Mouse (Mus musculus): ENCODE measurements around the gene Ndufv2. TPM values are rescaled to one million over a fixed set of nuclear protein-coding genes. Genes with fewer than 3 reads are reported as not detected.
"Not testable (repeated sequence)": the region's sequence is repeated elsewhere in the genome, so short reads cannot be mapped to it uniquely, and the experiment has no call there.

Gene Ndufv2
- polyA plus RNA-seq, 1 experiment from 2014 or later: 432 TPM

DNA sequence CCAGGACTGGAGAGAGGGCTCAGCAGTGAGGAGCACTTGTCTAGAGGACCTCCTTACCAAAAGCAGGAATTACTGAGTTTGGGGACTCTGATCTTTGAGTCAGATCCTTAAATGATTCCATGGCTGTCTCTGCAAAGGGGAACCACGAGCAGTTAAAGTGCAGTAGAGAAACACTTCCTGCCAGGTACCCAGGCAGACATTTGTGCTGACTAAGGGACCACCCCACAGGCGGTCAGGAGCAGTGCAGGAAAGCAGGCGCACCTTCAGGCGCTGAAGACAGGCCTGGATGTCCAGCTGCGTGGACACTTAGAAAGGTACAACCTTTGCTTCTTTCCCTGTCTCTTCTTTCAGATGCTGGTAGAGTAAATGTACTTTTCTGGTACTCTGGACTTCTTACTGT, 53.2 kb downstream of the Ndufv2 start:
- Histone ChIP-seq H3K27me3 (replicated peaks) (no peaks in the 10 kb centered on the region), H3K9ac (replicated peaks) (no peak overlapping the region), H3K4me3 (replicated peaks) (no peak overlapping the region), H3K4me1 (no peaks in the 10 kb centered on the region), H3K4me2 (no peak overlapping the region), H3K9me3 (replicated peaks) (no peaks in the 10 kb centered on the region), H3K27ac (replicated peaks) (no peak overlapping the region), H3K36me3 (peaks cover 35% of the 10 kb centered on the region)
- ATAC-seq (ENCODE audit: low FRiP score): no peak
- WGBS: 81% methylated on average over 5 of the region's 5 CpGs

- not testable (repeated sequence) for H3K9ac ChIP-seq (replicated peaks); H3K4me3 ChIP-seq (replicated peaks); H3K9me3 ChIP-seq (replicated peaks); ATAC-seq (ENCODE audit: low FRiP score); H3K4me1 ChIP-seq; H3K27me3 ChIP-seq (replicated peaks); H3K4me2 ChIP-seq; H3K27ac ChIP-seq (replicated peaks)
- 90% methylated on average over 4 of the region's 4 CpGs for WGBS
- H3K36me3 ChIP-seq: peaks cover 42% of the 10 kb centered on the region
Measured at GRCm38 (mm10) chr17:66043679-66044078, 57.7 kb downstream of the Ndufv2 start.

DNA sequence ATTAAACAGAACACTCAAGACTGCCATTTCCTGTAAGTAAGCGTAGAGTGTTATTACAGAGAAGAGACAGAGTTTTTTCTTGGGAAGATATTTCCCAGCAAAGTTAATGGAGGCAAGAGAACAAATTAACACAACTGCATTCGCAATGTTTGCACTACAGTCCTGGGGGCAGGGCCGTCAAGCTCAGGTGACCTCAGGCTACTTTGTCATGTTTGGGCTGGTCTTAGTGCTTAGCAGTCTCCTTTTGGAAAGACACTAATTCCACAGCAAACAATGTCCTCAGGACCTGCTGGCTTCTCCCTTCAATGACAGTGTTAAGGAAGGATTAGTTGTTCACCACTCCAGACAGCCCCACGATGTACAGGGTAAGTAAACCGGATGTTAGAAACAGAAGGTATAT, 60.3 kb downstream of the Ndufv2 start:
- Histone ChIP-seq H3K9ac (replicated peaks) (no peak overlapping the region), H3K4me1 (no peaks in the 10 kb centered on the region), H3K36me3 (peaks cover 30% of the 10 kb centered on the region), H3K9me3 (replicated peaks) (no peaks in the 10 kb centered on the region), H3K27ac (replicated peaks) (no peak overlapping the region), H3K4me3 (replicated peaks) (no peak overlapping the region), H3K4me2 (no peak overlapping the region), H3K27me3 (replicated peaks) (no peaks in the 10 kb centered on the region)
- no peak for ATAC-seq (ENCODE audit: low FRiP score)
- 91% methylated on average over 5 of the region's 5 CpGs for WGBS

DNA sequence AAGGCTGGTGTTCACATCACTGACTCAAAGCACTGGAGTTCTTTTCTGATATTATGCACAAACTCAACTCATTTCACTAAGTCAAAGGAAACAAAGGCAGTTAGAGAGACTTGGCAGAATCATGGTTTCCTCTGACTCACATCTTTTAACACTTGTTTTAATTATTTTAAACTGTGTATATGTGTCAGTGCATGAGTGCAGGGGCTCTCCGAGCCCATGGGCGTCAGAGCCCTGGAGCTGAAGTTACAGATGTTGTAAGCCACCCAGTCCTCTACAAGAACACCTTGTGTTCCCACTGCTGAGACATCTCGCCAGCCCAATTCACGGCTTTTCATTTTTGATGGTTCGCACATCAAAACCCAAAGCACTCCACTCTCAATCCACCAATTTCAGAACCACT, 68.1 kb downstream of the Ndufv2 start:
- Histone ChIP-seq H3K4me1 (no peaks in the 10 kb centered on the region), H3K9ac (replicated peaks) (no peak overlapping the region), H3K9me3 (replicated peaks) (no peaks in the 10 kb centered on the region), H3K4me2 (no peak overlapping the region), H3K27me3 (replicated peaks) (no peaks in the 10 kb centered on the region), H3K36me3 (peaks cover 24% of the 10 kb centered on the region), H3K27ac (replicated peaks) (no peak overlapping the region), H3K4me3 (replicated peaks) (no peak overlapping the region)
- ATAC-seq (ENCODE audit: low FRiP score): no peak
- 94% methylated on average over 5 of the region's 5 CpGs for WGBS

DNA sequence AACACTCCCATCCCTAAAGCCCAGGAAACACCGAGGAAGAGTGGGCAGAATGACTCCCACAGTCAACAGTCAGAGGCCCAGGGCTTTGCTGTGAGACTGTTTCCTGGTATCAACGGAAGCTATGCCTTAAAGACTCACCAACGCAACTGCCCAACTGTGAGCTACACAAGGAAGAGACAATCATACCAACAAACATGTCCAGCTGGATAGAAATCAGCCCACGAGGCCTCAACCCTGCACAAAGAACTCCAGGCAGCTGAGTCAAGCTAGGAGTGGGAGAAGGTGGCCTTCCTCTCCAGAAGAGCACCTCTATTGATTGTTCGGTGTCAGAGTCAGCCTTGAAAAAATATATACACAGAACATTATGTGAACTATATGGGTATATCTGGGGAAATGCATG, 69.4 kb downstream of the Ndufv2 start:
- peaks cover 30% of the 10 kb centered on the region for H3K36me3 ChIP-seq
- no peak overlapping the region for H3K9ac ChIP-seq (replicated peaks)
- no peak overlapping the region for H3K4me3 ChIP-seq (replicated peaks)
- WGBS: 92% methylated on average over 5 of the region's 5 CpGs
- no peak overlapping the region for H3K4me2 ChIP-seq
- H3K27ac ChIP-seq (replicated peaks): no peak overlapping the region
- no peaks in the 10 kb centered on the region for H3K4me1 ChIP-seq
- no peaks in the 10 kb centered on the region for H3K27me3 ChIP-seq (replicated peaks)
- no peaks in the 10 kb centered on the region for H3K9me3 ChIP-seq (replicated peaks)
- no peak for ATAC-seq (ENCODE audit: low FRiP score)

Other genes with a start within 250 kb of the Ndufv2 start
- 58.7 and 75.5 TPM in 2 replicates for gene Ralbp1, start 215.8 kb downstream of the Ndufv2 start, polyA plus RNA-seq (2015; fragmentation: Nextera tagmentation; extraction: Ambion mirVana)
- 47.0 and 59.9 TPM in 2 replicates for gene Twsg1, start 150.3 kb downstream of the Ndufv2 start, polyA plus RNA-seq (2015; fragmentation: Nextera tagmentation; extraction: Ambion mirVana)
- gene Ankrd12, start 24.5 kb downstream of the Ndufv2 start, polyA plus RNA-seq (2015; fragmentation: Nextera tagmentation; extraction: Ambion mirVana): 145 and 169 TPM in 2 replicates
- gene Washc1, start 10.0 kb upstream of the Ndufv2 start, polyA plus RNA-seq (2015; fragmentation: Nextera tagmentation; extraction: Ambion mirVana): 46.8 and 48.4 TPM in 2 replicates
- gene Ddx11, start 22.0 kb upstream of the Ndufv2 start, polyA plus RNA-seq (2015; fragmentation: Nextera tagmentation; extraction: Ambion mirVana): 6.1 and 7.5 TPM in 2 replicates

Measured in neural tube, embryonic 15.5 days (tissue).